Mouse (Mus musculus): ENCODE results near the gene Agpat4.
"Not testable (repeated sequence)": the region's sequence is repeated elsewhere in the genome, so short reads cannot be mapped to it uniquely, and the experiment has no call there.

The Agpat4 gene

GRCm38 (mm10) chr17:12118561-12118925 is at the start of gene Agpat4:
Gene Agpat4 (plus strand): TSS chr17:12118704.
- DNase-seq = peak; percentile 69

- no peak for DNase-seq
Observed at GRCm38 (mm10) chr17:12076816-12077215, 41.7 kb upstream of the Agpat4 start.

GRCm38 (mm10) chr17:12080656-12081495 is 37.6 kb upstream of the Agpat4 start:
- no peak for DNase-seq

- no peak for DNase-seq
Observed at GRCm38 (mm10) chr17:12082201-12082600, 36.3 kb upstream of the Agpat4 start.

- no peak for DNase-seq
Observed at GRCm38 (mm10) chr17:12090261-12090927, 28.1 kb upstream of the Agpat4 start.

GRCm38 (mm10) chr17:12092901-12093564 is 25.5 kb upstream of the Agpat4 start:
- peak; percentile 49 for DNase-seq

- DNase-seq = no peak
Observed at GRCm38 (mm10) chr17:12094016-12094415, 24.5 kb upstream of the Agpat4 start.

GRCm38 (mm10) chr17:12094827-12095590 is 23.5 kb upstream of the Agpat4 start:
- no peak for DNase-seq

- no peak for DNase-seq
Observed at GRCm38 (mm10) chr17:12099415-12099814, 19.1 kb upstream of the Agpat4 start.

GRCm38 (mm10) chr17:12102326-12102725 is 16.2 kb upstream of the Agpat4 start:
- DNase-seq = no peak

GRCm38 (mm10) chr17:12103781-12104180 is 14.7 kb upstream of the Agpat4 start:
- no peak for DNase-seq

GRCm38 (mm10) chr17:12104245-12104644 is 14.3 kb upstream of the Agpat4 start:
- no peak for DNase-seq

GRCm38 (mm10) chr17:12104690-12105089 is 13.8 kb upstream of the Agpat4 start:
- no peak for DNase-seq

GRCm38 (mm10) chr17:12106255-12106654 is 12.2 kb upstream of the Agpat4 start:
- peak; percentile 21 for DNase-seq

- no peak for DNase-seq
Observed at GRCm38 (mm10) chr17:12113626-12114025, 4.9 kb upstream of the Agpat4 start.

GRCm38 (mm10) chr17:12115086-12115485 is 3.4 kb upstream of the Agpat4 start:
- DNase-seq = no peak

GRCm38 (mm10) chr17:12118131-12118530 is 373 bp upstream of the Agpat4 start:
- DNase-seq = no peak

- DNase-seq = peak; percentile 83
Observed at GRCm38 (mm10) chr17:12118926-12119641, 580 bp downstream of the Agpat4 start.

- DNase-seq = peak; percentile 44
Observed at GRCm38 (mm10) chr17:12119675-12120074, 1.2 kb downstream of the Agpat4 start.

- DNase-seq = no peak
Observed at GRCm38 (mm10) chr17:12120268-12120667, 1.8 kb downstream of the Agpat4 start.

- DNase-seq = no peak
Observed at GRCm38 (mm10) chr17:12121226-12121794, 2.8 kb downstream of the Agpat4 start.

GRCm38 (mm10) chr17:12122262-12122661 is 3.8 kb downstream of the Agpat4 start:
- not testable (repeated sequence) for DNase-seq

All from cerebellum, adult 9-11 months (tissue).